Mouse (Mus musculus): ENCODE data around the gene Pcgf5. TPM values are rescaled to one million over a fixed set of nuclear protein-coding genes. Genes with fewer than 3 reads are reported as not detected.

The Pcgf5 gene
- 12.8 and 12.9 TPM in 2 replicates for polyA plus RNA-seq (2015; fragmentation: Nextera tagmentation; extraction: Ambion mirVana)

GRCm38 (mm10) chr19:36348161-36348800, at the start of gene Pcgf5:
Gene Pcgf5 (plus strand): TSS chr19:36348309.

Other genes with a start within 250 kb of the Pcgf5 start
- 7.5 and 11.3 TPM in 2 replicates for gene Ankrd1, start 228.2 kb upstream of the Pcgf5 start, polyA plus RNA-seq (2015; fragmentation: Nextera tagmentation; extraction: Ambion mirVana)
- gene Hectd2, start 206.3 kb downstream of the Pcgf5 start, polyA plus RNA-seq (2015; fragmentation: Nextera tagmentation; extraction: Ambion mirVana), result 1.9 and 2.7 TPM in 2 replicates